Mouse (Mus musculus): Measurements from ENCODE around the gene Rsu1. TPM values are rescaled to one million over a fixed set of nuclear protein-coding genes. Genes with fewer than 3 reads are reported as not detected.

Gene Rsu1
- polyA plus RNA-seq, 1 experiment from 2014 or later = 54.0 TPM

DNA sequence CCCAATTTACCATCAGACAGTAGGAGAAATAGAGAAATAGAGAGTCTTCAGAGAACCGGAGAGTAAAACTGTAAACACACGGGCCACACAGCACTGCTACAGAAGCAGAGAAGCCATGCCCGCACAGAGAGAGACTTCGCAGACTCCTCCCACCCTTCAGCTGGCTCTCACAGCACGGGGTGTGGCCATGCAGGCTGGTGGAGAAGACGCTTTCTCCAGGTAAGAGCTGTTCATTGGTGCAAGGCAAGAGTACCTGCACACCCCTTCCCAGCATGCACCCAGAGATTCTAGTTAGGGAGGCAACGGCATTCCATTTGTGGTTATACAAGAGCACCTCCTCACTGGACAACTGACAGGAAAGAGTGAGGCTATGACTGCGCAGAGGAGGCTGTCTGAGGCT is 64.8 kb downstream of the Rsu1 start:
- H3K9me3 ChIP-seq (replicated peaks; ENCODE audit: control insufficient read depth, low read length) = no peaks in the 10 kb centered on the region
- 56% methylated on average over 8 of the region's 8 CpGs for WGBS (ENCODE audit: insufficient replicate concordance)
- ATAC-seq (ENCODE audit: low read depth) = no peak
- H3K36me3 ChIP-seq (ENCODE audit: control insufficient read depth, insufficient read depth) = no peaks in the 10 kb centered on the region
- no peaks in the 10 kb centered on the region for H3K27me3 ChIP-seq (ENCODE audit: control insufficient read depth, insufficient read depth, low read depth, low read length)
- H3K4me2 ChIP-seq (ENCODE audit: low read depth, low read length) = no peak overlapping the region
- no peak overlapping the region for H3K9ac ChIP-seq (ENCODE audit: low read depth, low read length)
- H3K4me1 ChIP-seq (ENCODE audit: control insufficient read depth, low read depth, low read length) = no peaks in the 10 kb centered on the region
- no peak overlapping the region for H3K27ac ChIP-seq (ENCODE audit: low read length)
- H3K4me3 ChIP-seq (ENCODE audit: low read depth, low read length) = no peak overlapping the region

DNA sequence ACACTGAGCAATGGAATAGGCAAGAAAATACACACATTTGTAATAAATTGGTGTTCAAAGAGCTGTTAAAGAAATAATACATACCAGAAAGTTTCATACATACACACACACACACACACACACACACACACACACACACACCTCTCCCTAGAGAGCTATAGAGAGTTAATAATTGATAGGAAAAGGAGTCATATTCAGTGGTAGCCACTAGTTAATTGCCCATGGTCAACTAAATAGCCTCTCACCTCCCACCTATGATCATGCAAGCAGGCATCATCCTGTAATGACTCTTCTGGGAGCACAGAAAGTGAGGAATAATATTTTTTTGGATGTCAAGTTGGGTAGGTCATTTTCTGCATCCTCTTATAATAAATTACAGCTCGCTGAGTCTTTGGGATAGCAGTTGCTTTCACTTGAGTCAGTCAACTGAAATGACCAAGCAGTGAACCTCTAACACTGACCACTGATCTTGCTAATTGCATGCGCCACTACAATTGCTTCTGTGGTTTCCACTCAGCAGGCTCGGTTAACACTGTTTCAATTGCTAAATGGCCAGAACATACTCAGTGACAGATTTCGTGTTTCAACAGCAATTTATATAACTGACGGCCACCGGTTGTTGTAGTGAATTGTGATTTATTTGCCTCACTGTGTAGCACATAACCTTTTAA is 68.3 kb downstream of the Rsu1 start:
- Histone ChIP-seq H3K27ac (ENCODE audit: low read length) (no peak overlapping the region), H3K4me1 (ENCODE audit: control insufficient read depth, low read depth, low read length) (no peaks in the 10 kb centered on the region), H3K9ac (ENCODE audit: low read depth, low read length) (no peak overlapping the region), H3K4me2 (ENCODE audit: low read depth, low read length) (no peak overlapping the region), H3K4me3 (ENCODE audit: low read depth, low read length) (no peak overlapping the region), H3K36me3 (ENCODE audit: control insufficient read depth, insufficient read depth) (no peaks in the 10 kb centered on the region), H3K9me3 (replicated peaks; ENCODE audit: control insufficient read depth, low read length) (no peaks in the 10 kb centered on the region), H3K27me3 (ENCODE audit: control insufficient read depth, insufficient read depth, low read depth, low read length) (no peaks in the 10 kb centered on the region)
- ATAC-seq (ENCODE audit: low read depth) = no peak
- 71% methylated on average over 6 of the region's 6 CpGs for WGBS (ENCODE audit: insufficient replicate concordance)

GRCm38 (mm10) chr2:13199713-13200112 is 71.5 kb downstream of the Rsu1 start:
- no peak overlapping the region for H3K9ac ChIP-seq (ENCODE audit: low read depth, low read length)
- H3K9me3 ChIP-seq (replicated peaks; ENCODE audit: control insufficient read depth, low read length) = no peaks in the 10 kb centered on the region
- WGBS (ENCODE audit: insufficient replicate concordance) = 71% methylated on average over 7 of the region's 7 CpGs
- H3K36me3 ChIP-seq (ENCODE audit: control insufficient read depth, insufficient read depth) = no peaks in the 10 kb centered on the region
- no peaks in the 10 kb centered on the region for H3K27me3 ChIP-seq (ENCODE audit: control insufficient read depth, insufficient read depth, low read depth, low read length)
- H3K4me1 ChIP-seq (ENCODE audit: control insufficient read depth, low read depth, low read length) = no peaks in the 10 kb centered on the region
- no peak overlapping the region for H3K27ac ChIP-seq (ENCODE audit: low read length)
- H3K4me3 ChIP-seq (ENCODE audit: low read depth, low read length) = no peak overlapping the region
- no peak for ATAC-seq (ENCODE audit: low read depth)
- no peak overlapping the region for H3K4me2 ChIP-seq (ENCODE audit: low read depth, low read length)

DNA sequence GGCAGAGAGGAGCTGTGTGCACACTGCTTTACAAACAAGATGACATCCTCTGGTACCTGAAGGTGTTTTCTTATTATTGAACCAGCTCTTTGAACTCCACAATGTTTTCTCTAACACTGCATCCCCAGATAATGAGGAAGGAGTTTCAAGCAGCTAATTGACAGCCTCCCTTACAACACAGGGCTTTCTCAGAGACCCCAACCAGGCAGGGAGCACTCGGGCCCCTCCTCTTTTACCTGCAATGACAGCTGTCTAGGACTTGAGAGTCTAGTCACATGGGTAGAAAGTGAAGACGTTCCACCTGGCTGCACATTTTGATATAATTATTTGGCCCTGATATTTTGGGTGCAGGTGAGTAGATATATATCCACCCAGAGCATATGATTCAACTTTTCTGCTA is 72.2 kb downstream of the Rsu1 start:
- no peaks in the 10 kb centered on the region for H3K36me3 ChIP-seq (ENCODE audit: control insufficient read depth, insufficient read depth)
- H3K27ac ChIP-seq (ENCODE audit: low read length) = no peak overlapping the region
- no peak overlapping the region for H3K4me2 ChIP-seq (ENCODE audit: low read depth, low read length)
- H3K4me3 ChIP-seq (ENCODE audit: low read depth, low read length) = no peak overlapping the region
- no peak for ATAC-seq (ENCODE audit: low read depth)
- H3K9me3 ChIP-seq (replicated peaks; ENCODE audit: control insufficient read depth, low read length) = no peaks in the 10 kb centered on the region
- 36% methylated on average over 2 of the region's 2 CpGs for WGBS (ENCODE audit: insufficient replicate concordance)
- no peaks in the 10 kb centered on the region for H3K27me3 ChIP-seq (ENCODE audit: control insufficient read depth, insufficient read depth, low read depth, low read length)
- H3K9ac ChIP-seq (ENCODE audit: low read depth, low read length) = no peak overlapping the region
- H3K4me1 ChIP-seq (ENCODE audit: control insufficient read depth, low read depth, low read length) = no peaks in the 10 kb centered on the region

DNA sequence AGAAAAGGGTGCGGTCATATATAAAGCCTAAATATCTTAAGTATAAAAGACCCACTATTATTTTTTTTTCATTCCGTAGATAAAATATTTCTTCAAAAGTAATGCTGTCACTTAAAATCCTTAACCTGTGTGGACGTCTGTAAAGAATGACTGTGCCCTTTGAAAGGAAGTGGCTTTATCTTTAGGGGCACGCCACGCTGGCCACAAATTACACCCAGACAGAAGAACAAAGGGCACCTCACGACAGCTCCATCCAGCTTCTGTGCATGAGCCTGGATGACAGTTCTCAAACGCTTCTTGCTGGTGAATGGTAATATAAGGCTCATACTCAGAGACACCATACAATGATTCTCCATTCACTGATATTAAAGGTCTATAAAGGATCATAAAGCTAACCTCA is 75.7 kb downstream of the Rsu1 start:
- H3K4me3 ChIP-seq (ENCODE audit: low read depth, low read length) = no peak overlapping the region
- no peaks in the 10 kb centered on the region for H3K9me3 ChIP-seq (replicated peaks; ENCODE audit: control insufficient read depth, low read length)
- H3K27me3 ChIP-seq (ENCODE audit: control insufficient read depth, insufficient read depth, low read depth, low read length) = no peaks in the 10 kb centered on the region
- WGBS (ENCODE audit: insufficient replicate concordance) = 34% methylated on average over 7 of the region's 7 CpGs
- H3K36me3 ChIP-seq (ENCODE audit: control insufficient read depth, insufficient read depth) = no peaks in the 10 kb centered on the region
- H3K4me2 ChIP-seq (ENCODE audit: low read depth, low read length) = no peak overlapping the region
- no peaks in the 10 kb centered on the region for H3K4me1 ChIP-seq (ENCODE audit: control insufficient read depth, low read depth, low read length)
- H3K27ac ChIP-seq (ENCODE audit: low read length) = no peak overlapping the region
- H3K9ac ChIP-seq (ENCODE audit: low read depth, low read length) = no peak overlapping the region
- no peak for ATAC-seq (ENCODE audit: low read depth)

DNA sequence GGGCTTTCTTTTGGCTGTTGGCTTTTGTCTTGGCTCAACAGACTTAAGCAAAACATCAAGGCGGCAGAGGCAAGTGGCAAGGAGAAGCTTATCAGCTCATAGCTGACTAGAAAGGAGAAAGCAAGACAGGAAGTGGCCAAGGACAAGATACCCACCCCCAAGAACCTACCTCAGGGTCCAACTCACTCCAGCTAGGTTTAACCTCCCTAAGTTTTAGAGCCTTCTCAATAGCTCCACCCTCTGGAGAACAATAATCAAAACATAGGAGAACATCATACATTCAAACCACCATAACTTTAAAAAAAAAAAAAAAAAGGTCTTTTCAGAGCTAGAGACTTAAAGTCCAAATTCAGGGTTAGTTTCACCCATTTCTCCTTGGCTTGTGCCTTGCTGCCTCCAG is 79.1 kb downstream of the Rsu1 start:
- no peak overlapping the region for H3K4me2 ChIP-seq (ENCODE audit: low read depth, low read length)
- H3K27me3 ChIP-seq (ENCODE audit: control insufficient read depth, insufficient read depth, low read depth, low read length) = no peaks in the 10 kb centered on the region
- no peaks in the 10 kb centered on the region for H3K4me1 ChIP-seq (ENCODE audit: control insufficient read depth, low read depth, low read length)
- no peak overlapping the region for H3K9ac ChIP-seq (ENCODE audit: low read depth, low read length)
- no peaks in the 10 kb centered on the region for H3K9me3 ChIP-seq (replicated peaks; ENCODE audit: control insufficient read depth, low read length)
- 28% methylated on average over 1 of the region's 1 CpGs for WGBS (ENCODE audit: insufficient replicate concordance)
- no peak overlapping the region for H3K27ac ChIP-seq (ENCODE audit: low read length)
- H3K36me3 ChIP-seq (ENCODE audit: control insufficient read depth, insufficient read depth) = no peaks in the 10 kb centered on the region
- no peak overlapping the region for H3K4me3 ChIP-seq (ENCODE audit: low read depth, low read length)
- no peak for ATAC-seq (ENCODE audit: low read depth)

DNA sequence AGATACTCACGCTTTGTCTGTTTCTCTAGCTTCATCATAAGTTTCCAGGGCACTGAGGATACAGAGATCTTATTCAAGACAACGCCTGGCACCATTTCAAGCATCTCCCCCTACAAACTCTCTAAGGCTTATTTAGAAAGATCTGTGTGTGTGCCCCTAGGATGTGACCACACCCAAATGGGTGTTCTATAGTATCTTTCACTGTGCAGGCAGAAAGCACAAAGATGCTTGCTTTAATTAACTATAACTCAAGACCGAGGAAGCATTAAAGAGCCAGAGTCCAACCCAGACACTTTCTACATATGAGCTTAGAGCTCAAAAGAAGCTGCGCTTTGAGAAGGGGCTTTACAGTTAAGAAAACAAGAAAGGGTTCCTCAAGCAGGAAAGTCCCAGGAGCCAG is 80.4 kb downstream of the Rsu1 start:
- no peaks in the 10 kb centered on the region for H3K27me3 ChIP-seq (ENCODE audit: control insufficient read depth, insufficient read depth, low read depth, low read length)
- H3K36me3 ChIP-seq (ENCODE audit: control insufficient read depth, insufficient read depth) = no peaks in the 10 kb centered on the region
- H3K9ac ChIP-seq (ENCODE audit: low read depth, low read length) = no peak overlapping the region
- no peak overlapping the region for H3K27ac ChIP-seq (ENCODE audit: low read length)
- no peak overlapping the region for H3K4me2 ChIP-seq (ENCODE audit: low read depth, low read length)
- H3K9me3 ChIP-seq (replicated peaks; ENCODE audit: control insufficient read depth, low read length) = no peaks in the 10 kb centered on the region
- no peak overlapping the region for H3K4me3 ChIP-seq (ENCODE audit: low read depth, low read length)
- WGBS (ENCODE audit: insufficient replicate concordance) = 69% methylated on average over 4 of the region's 4 CpGs
- H3K4me1 ChIP-seq (ENCODE audit: control insufficient read depth, low read depth, low read length) = no peaks in the 10 kb centered on the region
- ATAC-seq (ENCODE audit: low read depth) = no peak

DNA sequence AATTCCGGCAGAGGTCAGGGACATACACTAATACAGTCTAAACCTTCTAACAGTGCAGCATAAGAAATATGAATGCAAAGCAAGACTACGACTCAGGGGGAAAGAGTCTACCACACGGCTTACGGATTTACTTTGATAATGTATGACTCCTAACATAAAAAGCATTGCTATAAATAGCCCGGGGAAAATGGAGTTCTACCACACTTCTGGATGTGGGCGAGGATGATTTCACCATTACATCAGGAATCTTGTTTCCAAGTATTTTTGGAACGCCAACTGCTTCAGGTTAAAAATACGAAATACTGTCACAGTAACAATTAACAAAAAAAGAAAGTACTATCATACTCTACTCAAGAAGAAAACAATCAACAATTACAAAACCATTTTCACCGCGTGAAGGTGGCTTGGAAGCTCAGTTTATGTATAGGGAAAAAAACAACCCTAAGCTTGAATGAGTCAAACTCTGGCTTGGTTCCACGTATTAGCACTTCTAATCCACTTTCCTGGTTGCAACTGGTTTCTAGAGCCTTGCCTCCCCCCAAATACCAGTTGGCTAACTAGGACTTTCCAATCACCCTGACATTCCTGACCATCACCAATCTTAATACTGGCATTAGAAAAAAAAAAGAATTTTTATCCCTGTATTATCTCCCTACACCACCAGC is 82.3 kb downstream of the Rsu1 start:
- 76% methylated on average over 11 of the region's 11 CpGs for WGBS (ENCODE audit: insufficient replicate concordance)
- Histone ChIP-seq H3K27ac (ENCODE audit: low read length) (no peak overlapping the region), H3K4me1 (ENCODE audit: control insufficient read depth, low read depth, low read length) (no peaks in the 10 kb centered on the region), H3K27me3 (ENCODE audit: control insufficient read depth, insufficient read depth, low read depth, low read length) (no peaks in the 10 kb centered on the region), H3K9ac (ENCODE audit: low read depth, low read length) (no peak overlapping the region), H3K36me3 (ENCODE audit: control insufficient read depth, insufficient read depth) (no peaks in the 10 kb centered on the region), H3K4me2 (ENCODE audit: low read depth, low read length) (no peak overlapping the region), H3K4me3 (ENCODE audit: low read depth, low read length) (no peak overlapping the region), H3K9me3 (replicated peaks; ENCODE audit: control insufficient read depth, low read length) (no peaks in the 10 kb centered on the region)
- ATAC-seq (ENCODE audit: low read depth) = no peak

DNA sequence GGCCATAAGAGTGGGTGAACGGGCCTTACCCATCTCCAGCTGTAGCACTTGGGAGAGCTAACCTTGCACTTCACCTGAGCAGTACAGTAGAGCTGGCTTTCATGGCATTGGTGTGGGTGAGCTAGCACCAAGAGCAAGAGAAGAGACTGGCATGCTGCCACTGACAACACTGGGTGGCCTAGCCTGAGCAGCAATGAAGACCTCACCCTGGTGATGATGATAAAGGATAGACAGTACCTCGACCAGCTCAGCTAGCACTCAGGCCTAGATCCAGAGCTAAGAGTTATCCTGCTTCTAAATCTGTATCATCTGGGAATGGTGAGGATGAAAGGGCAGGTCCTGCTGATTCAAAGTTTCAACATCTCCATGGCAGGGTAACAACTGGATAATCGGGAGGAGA is 88.1 kb downstream of the Rsu1 start:
- Histone ChIP-seq H3K9ac (ENCODE audit: low read depth, low read length) (no peak overlapping the region), H3K27me3 (ENCODE audit: control insufficient read depth, insufficient read depth, low read depth, low read length) (no peaks in the 10 kb centered on the region), H3K27ac (ENCODE audit: low read length) (no peak overlapping the region), H3K4me2 (ENCODE audit: low read depth, low read length) (no peak overlapping the region), H3K4me3 (ENCODE audit: low read depth, low read length) (no peak overlapping the region), H3K4me1 (ENCODE audit: control insufficient read depth, low read depth, low read length) (peaks cover 4% of the 10 kb centered on the region), H3K9me3 (replicated peaks; ENCODE audit: control insufficient read depth, low read length) (no peaks in the 10 kb centered on the region), H3K36me3 (ENCODE audit: control insufficient read depth, insufficient read depth) (no peaks in the 10 kb centered on the region)
- WGBS (ENCODE audit: insufficient replicate concordance) = 66% methylated on average over 3 of the region's 3 CpGs
- peak; percentile 42; the same call in 1 of the 2 replicates for ATAC-seq (ENCODE audit: low read depth)

All from liver, embryonic 16.5 days (tissue).